Mouse (Mus musculus): ENCODE results near the gene Nckap5. TPM values are rescaled to one million over a fixed set of nuclear protein-coding genes. Genes with fewer than 3 reads are reported as not detected.
"Not testable (repeated sequence)": the region's sequence is repeated elsewhere in the genome, so short reads cannot be mapped to it uniquely, and the experiment has no call there.

The Nckap5 gene
- polyA plus RNA-seq, 1 experiment from 2014 or later, result 16.6 TPM

DNA sequence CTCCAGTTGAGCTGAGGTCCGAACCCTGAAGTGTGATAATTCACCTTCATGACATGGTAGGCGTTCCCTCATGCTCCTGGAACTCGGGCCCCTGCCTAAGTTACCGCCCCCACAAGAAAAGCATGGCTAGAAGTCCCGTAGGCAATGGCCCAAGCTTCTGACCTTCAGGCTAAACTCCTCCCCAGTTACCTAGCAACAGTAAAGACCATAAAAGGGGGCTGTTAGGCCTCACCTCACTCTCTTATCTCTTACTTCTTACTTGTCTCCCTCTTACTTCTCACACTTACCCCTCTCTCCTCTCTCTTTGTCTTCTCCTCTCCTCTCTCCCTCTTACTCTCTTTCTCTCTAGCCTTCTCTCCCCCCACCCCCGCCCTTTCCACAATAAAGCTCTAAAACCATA lies 811.9 kb downstream of the Nckap5 start:
- not testable (repeated sequence) for H3K4me3 ChIP-seq (ENCODE audit: low read depth, low read length); H3K9me3 ChIP-seq (replicated peaks; ENCODE audit: control insufficient read depth, low read length); DNase-seq (ENCODE audit: low spot score); H3K36me3 ChIP-seq (ENCODE audit: control insufficient read depth, insufficient read depth, low read length); H3K4me1 ChIP-seq (ENCODE audit: control insufficient read depth, insufficient read depth, low read length); H3K27me3 ChIP-seq (replicated peaks; ENCODE audit: control insufficient read depth, insufficient read depth, low read length); ATAC-seq; H3K27ac ChIP-seq (ENCODE audit: low read depth, low read length); H3K4me2 ChIP-seq (ENCODE audit: low read length); H3K9ac ChIP-seq (ENCODE audit: low read length)
- WGBS, result 74% methylated on average over 6 of the region's 6 CpGs

DNA sequence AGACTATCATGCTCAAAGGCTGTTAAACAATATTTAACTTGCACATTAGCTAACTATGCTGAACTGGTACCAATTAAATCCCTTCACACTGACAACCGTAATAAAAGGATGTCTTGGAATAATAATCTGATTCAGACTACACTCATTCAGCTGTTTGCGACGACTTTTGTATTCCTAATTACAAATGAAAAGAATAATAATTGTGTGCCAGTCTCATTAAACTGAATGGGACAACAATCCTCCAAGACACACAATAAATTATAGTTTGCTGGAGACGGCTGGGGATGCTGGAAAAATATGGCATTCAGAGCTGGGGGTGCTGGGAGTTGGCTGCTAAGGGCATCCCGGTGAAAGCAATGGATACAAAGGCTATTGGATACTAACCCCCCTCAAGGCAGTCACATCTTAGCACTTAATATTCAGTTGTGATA lies 818.9 kb downstream of the Nckap5 start:
- no peak overlapping the region for H3K9ac ChIP-seq (ENCODE audit: low read length)
- H3K4me1 ChIP-seq (ENCODE audit: control insufficient read depth, insufficient read depth, low read length), result no peaks in the 10 kb centered on the region
- no peaks in the 10 kb centered on the region for H3K36me3 ChIP-seq (ENCODE audit: control insufficient read depth, insufficient read depth, low read length)
- no peaks in the 10 kb centered on the region for H3K27me3 ChIP-seq (replicated peaks; ENCODE audit: control insufficient read depth, insufficient read depth, low read length)
- H3K4me2 ChIP-seq (ENCODE audit: low read length), result no peak overlapping the region
- DNase-seq (ENCODE audit: low spot score), result peak; percentile 60
- ATAC-seq, result peak; percentile 66; the same call in 1 of the 2 replicates
- no peaks in the 10 kb centered on the region for H3K9me3 ChIP-seq (replicated peaks; ENCODE audit: control insufficient read depth, low read length)
- no peak overlapping the region for H3K27ac ChIP-seq (ENCODE audit: low read depth, low read length)
- WGBS, result 22% methylated on average over 5 of the region's 5 CpGs
- H3K4me3 ChIP-seq (ENCODE audit: low read depth, low read length), result no peak overlapping the region

DNA sequence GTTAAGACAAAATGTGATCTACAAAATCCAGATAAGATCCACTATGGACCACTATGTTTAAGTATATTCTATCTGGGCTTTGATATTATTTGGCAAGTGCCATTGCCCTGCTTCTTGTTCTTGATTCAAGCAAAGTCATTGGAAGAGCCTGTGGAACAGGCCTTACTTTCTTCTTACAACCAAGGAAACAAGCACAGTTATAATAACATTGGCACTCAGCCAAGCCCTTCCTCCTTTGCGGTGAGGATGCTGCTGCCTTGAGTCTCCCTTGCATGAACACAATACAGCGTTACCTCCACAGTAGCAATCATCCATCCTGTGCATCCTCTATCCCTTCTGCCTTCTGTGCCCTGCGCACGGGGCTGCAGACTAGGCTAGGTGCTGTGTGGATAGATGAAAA lies 823.0 kb downstream of the Nckap5 start:
- Histone ChIP-seq H3K27me3 (replicated peaks; ENCODE audit: control insufficient read depth, insufficient read depth, low read length) (no peaks in the 10 kb centered on the region), H3K4me1 (ENCODE audit: control insufficient read depth, insufficient read depth, low read length) (no peaks in the 10 kb centered on the region), H3K9me3 (replicated peaks; ENCODE audit: control insufficient read depth, low read length) (0 out of 2 replicates have a peak, but pooled peaks cover 2% of the 10 kb centered on the region), H3K9ac (ENCODE audit: low read length) (no peak overlapping the region), H3K4me3 (ENCODE audit: low read depth, low read length) (no peak overlapping the region), H3K36me3 (ENCODE audit: control insufficient read depth, insufficient read depth, low read length) (no peaks in the 10 kb centered on the region), H3K4me2 (ENCODE audit: low read length) (no peak overlapping the region), H3K27ac (ENCODE audit: low read depth, low read length) (no peak overlapping the region)
- DNase-seq (ENCODE audit: low spot score) (peak; percentile 44), ATAC-seq (no peak)
- WGBS, result 65% methylated on average over 4 of the region's 4 CpGs

DNA sequence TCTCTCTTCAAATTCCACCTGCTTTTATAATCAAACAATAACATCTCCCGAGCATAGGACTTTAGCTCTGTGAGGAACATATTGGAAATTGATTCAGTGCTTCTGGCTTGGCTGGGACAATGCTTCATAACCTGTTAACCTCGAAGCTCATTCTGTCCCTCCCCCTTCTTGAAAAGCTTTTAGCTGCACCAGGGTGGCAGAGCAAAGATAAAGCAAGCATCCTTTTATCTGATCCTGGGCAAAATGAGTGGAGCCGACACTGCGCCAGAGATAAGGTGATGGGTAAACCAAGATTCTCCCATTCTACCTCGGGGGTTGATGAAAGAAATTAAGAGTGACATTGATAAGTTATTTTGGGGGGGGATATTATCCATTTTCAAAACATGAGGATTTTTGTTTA lies 824.9 kb downstream of the Nckap5 start:
- ATAC-seq, result no peak
- Histone ChIP-seq H3K4me3 (ENCODE audit: low read depth, low read length) (no peak overlapping the region), H3K9me3 (replicated peaks; ENCODE audit: control insufficient read depth, low read length) (0 out of 2 replicates have a peak, but pooled peaks cover 2% of the 10 kb centered on the region), H3K27me3 (replicated peaks; ENCODE audit: control insufficient read depth, insufficient read depth, low read length) (no peaks in the 10 kb centered on the region), H3K4me1 (ENCODE audit: control insufficient read depth, insufficient read depth, low read length) (no peaks in the 10 kb centered on the region), H3K27ac (ENCODE audit: low read depth, low read length) (no peak overlapping the region), H3K9ac (ENCODE audit: low read length) (no peak overlapping the region), H3K36me3 (ENCODE audit: control insufficient read depth, insufficient read depth, low read length) (no peaks in the 10 kb centered on the region), H3K4me2 (ENCODE audit: low read length) (no peak overlapping the region)
- no peak for DNase-seq (ENCODE audit: low spot score)
- 83% methylated on average over 5 of the region's 5 CpGs for WGBS

- no peak overlapping the region for H3K4me3 ChIP-seq (ENCODE audit: low read depth, low read length)
- no peak overlapping the region for H3K4me2 ChIP-seq (ENCODE audit: low read length)
- 82% methylated on average over 3 of the region's 3 CpGs for WGBS
- no peaks in the 10 kb centered on the region for H3K9me3 ChIP-seq (replicated peaks; ENCODE audit: control insufficient read depth, low read length)
- no peaks in the 10 kb centered on the region for H3K36me3 ChIP-seq (ENCODE audit: control insufficient read depth, insufficient read depth, low read length)
- H3K9ac ChIP-seq (ENCODE audit: low read length), result no peak overlapping the region
- H3K4me1 ChIP-seq (ENCODE audit: control insufficient read depth, insufficient read depth, low read length), result no peaks in the 10 kb centered on the region
- 0 out of 2 replicates have a peak, but pooled peaks have one; percentile 37 for ATAC-seq
- H3K27me3 ChIP-seq (replicated peaks; ENCODE audit: control insufficient read depth, insufficient read depth, low read length), result no peaks in the 10 kb centered on the region
- H3K27ac ChIP-seq (ENCODE audit: low read depth, low read length), result no peak overlapping the region
- DNase-seq (ENCODE audit: low spot score), result peak; percentile 14
These were observed 834.1 kb downstream of the Nckap5 start for GRCm38 (mm10) chr1:125996540-125996939.

- WGBS, result 72% methylated on average over 3 of the region's 3 CpGs
- peak; percentile 46; the same call in 1 of the 2 replicates for ATAC-seq
These were observed 842.8 kb downstream of the Nckap5 start for GRCm38 (mm10) chr1:125987803-125988202.

DNA sequence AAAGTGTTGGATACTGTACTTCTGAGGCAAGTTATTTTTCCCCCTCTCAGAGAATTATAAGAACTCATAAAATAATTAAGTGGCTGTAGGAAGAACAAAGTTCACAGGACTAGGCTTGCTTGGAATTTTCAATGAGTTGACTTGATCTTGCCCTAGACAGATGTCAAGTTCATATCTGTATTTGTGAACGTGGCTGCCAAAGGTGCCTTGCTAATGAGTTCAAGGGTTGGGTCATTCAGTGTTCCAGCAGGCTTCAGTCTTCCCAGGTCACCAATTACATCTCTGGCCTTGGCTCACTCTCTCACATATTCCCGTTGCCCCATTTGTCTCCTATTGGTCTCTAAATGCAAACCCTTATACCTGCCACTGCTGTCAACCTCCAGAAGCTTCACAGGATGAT lies 846.0 kb downstream of the Nckap5 start:
- H3K27me3 ChIP-seq (replicated peaks; ENCODE audit: control insufficient read depth, insufficient read depth, low read length), result no peaks in the 10 kb centered on the region
- H3K9me3 ChIP-seq (replicated peaks; ENCODE audit: control insufficient read depth, low read length), result no peaks in the 10 kb centered on the region
- 76% methylated on average over 2 of the region's 2 CpGs for WGBS
- no peak overlapping the region for H3K9ac ChIP-seq (ENCODE audit: low read length)
- no peak overlapping the region for H3K4me3 ChIP-seq (ENCODE audit: low read depth, low read length)
- H3K4me1 ChIP-seq (ENCODE audit: control insufficient read depth, insufficient read depth, low read length), result peaks cover 1% of the 10 kb centered on the region; the same call in 1 of the 2 replicates
- H3K36me3 ChIP-seq (ENCODE audit: control insufficient read depth, insufficient read depth, low read length), result 0 out of 2 replicates have a peak, but pooled peaks cover 3% of the 10 kb centered on the region
- no peak overlapping the region for H3K27ac ChIP-seq (ENCODE audit: low read depth, low read length)
- no peak for ATAC-seq
- no peak for DNase-seq (ENCODE audit: low spot score)
- no peak overlapping the region for H3K4me2 ChIP-seq (ENCODE audit: low read length)

More at GRCm38 (mm10) chr1:125987803-125988202, 842.8 kb downstream of the Nckap5 start:
- Histone ChIP-seq H3K27ac (ENCODE audit: low read depth, low read length) (no peak overlapping the region), H3K4me2 (ENCODE audit: low read length) (no peak overlapping the region), H3K9ac (ENCODE audit: low read length) (no peak overlapping the region), H3K4me1 (ENCODE audit: control insufficient read depth, insufficient read depth, low read length) (no peaks in the 10 kb centered on the region), H3K9me3 (replicated peaks; ENCODE audit: control insufficient read depth, low read length) (no peaks in the 10 kb centered on the region), H3K27me3 (replicated peaks; ENCODE audit: control insufficient read depth, insufficient read depth, low read length) (no peaks in the 10 kb centered on the region), H3K36me3 (ENCODE audit: control insufficient read depth, insufficient read depth, low read length) (no peaks in the 10 kb centered on the region), H3K4me3 (ENCODE audit: low read depth, low read length) (no peak overlapping the region)
- peak; percentile 65 for DNase-seq (ENCODE audit: low spot score)

DNA sequence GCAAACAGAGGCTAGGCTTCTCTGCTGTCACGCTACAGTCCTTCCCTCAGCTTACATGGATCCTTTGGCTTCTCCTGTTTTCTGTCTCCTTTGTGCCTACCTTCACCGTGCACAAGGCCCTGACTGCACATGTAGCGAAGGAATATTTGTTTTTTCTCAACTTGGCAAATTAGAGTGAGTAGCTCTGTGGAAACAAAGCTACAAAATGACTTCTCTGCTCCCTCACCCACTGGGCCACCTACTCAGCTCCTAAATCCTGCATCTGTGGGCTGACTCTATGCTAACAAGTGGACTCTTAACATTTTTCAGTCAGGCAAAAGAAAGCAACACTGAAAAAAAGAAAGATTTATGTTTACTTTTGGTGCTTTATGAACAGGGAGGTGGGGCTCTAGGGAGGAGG lies 856.0 kb downstream of the Nckap5 start:
- ATAC-seq, result no peak
- no peak for DNase-seq (ENCODE audit: low spot score)
- Histone ChIP-seq H3K27me3 (replicated peaks; ENCODE audit: control insufficient read depth, insufficient read depth, low read length) (no peaks in the 10 kb centered on the region), H3K27ac (ENCODE audit: low read depth, low read length) (no peak overlapping the region), H3K36me3 (ENCODE audit: control insufficient read depth, insufficient read depth, low read length) (no peaks in the 10 kb centered on the region), H3K4me1 (ENCODE audit: control insufficient read depth, insufficient read depth, low read length) (peaks cover 14% of the 10 kb centered on the region; the same call in 1 of the 2 replicates), H3K9ac (ENCODE audit: low read length) (no peak overlapping the region), H3K4me2 (ENCODE audit: low read length) (no peak overlapping the region), H3K4me3 (ENCODE audit: low read depth, low read length) (no peak overlapping the region), H3K9me3 (replicated peaks; ENCODE audit: control insufficient read depth, low read length) (no peaks in the 10 kb centered on the region)
- WGBS, result 89% methylated on average over 3 of the region's 3 CpGs

- Histone ChIP-seq H3K4me2 (ENCODE audit: low read length) (no peak overlapping the region), H3K27me3 (replicated peaks; ENCODE audit: control insufficient read depth, insufficient read depth, low read length) (no peaks in the 10 kb centered on the region), H3K4me3 (ENCODE audit: low read depth, low read length) (no peak overlapping the region), H3K4me1 (ENCODE audit: control insufficient read depth, insufficient read depth, low read length) (peaks cover 8% of the 10 kb centered on the region; the same call in 1 of the 2 replicates), H3K9me3 (replicated peaks; ENCODE audit: control insufficient read depth, low read length) (no peaks in the 10 kb centered on the region), H3K27ac (ENCODE audit: low read depth, low read length) (peak overlapping the region; percentile 17; the same call in 1 of the 2 replicates), H3K36me3 (ENCODE audit: control insufficient read depth, insufficient read depth, low read length) (no peaks in the 10 kb centered on the region), H3K9ac (ENCODE audit: low read length) (no peak overlapping the region)
- peak; percentile 44; the same call in 1 of the 2 replicates for ATAC-seq
- WGBS, result 18% methylated on average over 6 of the region's 6 CpGs
- peak; percentile 59 for DNase-seq (ENCODE audit: low spot score)
These were observed 858.7 kb downstream of the Nckap5 start for GRCm38 (mm10) chr1:125971933-125972332.

Measured in forebrain, embryonic 14.5 days (tissue).